In the genomic region with DNA sequence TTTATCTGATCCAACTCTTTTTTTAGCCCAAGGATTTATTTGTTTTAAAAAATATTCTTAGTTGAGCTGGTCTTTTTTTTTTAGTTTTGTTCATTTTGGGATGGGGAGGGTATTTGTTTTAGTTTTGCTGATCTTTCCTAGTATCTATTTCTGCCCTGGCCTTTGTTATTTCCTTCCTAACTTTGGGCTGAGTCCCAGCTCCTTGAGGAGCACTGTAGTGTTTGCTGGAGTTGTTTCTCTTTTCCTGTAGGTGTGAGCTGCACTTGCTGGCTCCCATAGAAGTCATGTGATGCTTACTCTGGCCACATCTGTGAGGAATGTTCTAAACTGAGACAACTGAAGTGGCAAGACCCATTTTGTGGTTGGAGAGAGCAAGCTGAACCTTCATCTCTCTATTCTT, we compare ENCODE assay signal across 16 mouse cellular contexts.
DNase-seq lines count a peak whose midpoint lies in the region; ATAC-seq lines count a peak whose summit lies in the region.
"Had no signal": no experiment of that assay in that cellular context is flagged by ENCODE, and none has a peak within 500 bp of the region (broad histone marks: within the 10 kb centered on the region; RNA-seq: fewer than 3 reads in every experiment).

No protein-coding gene starts in this region.

- DNase-seq in adrenal gland, adult 2 months, result peak; percentile 33
- DNase-seq in adrenal gland, postnatal 10 days, result no peak
- DNase-seq in heart, adult 9 months (ENCODE audit: low spot score in 2 of 2), result peak; percentile 57 to 65
- peak; percentile 2 for DNase-seq in neural tube, embryonic 10.5 days (ENCODE audit: extremely low spot score, low spot score)
- no peak for DNase-seq in urinary bladder, postnatal 4 days (ENCODE audit: low spot score in 2 of 2)
- DNase-seq: cerebellum, adult 11 months; cerebellum, postnatal 25 days; right cerebral cortex, postnatal 25 days had no signal

- H3K27me3 ChIP-seq in heart, embryonic 11.5 days (ENCODE audit: control insufficient read depth, insufficient read depth, low read length), result no peaks in the 10 kb centered on the region
- no peaks in the 10 kb centered on the region for H3K27me3 ChIP-seq in neural tube, embryonic 15.5 days (replicated peaks)
- H3K27me3 ChIP-seq: forebrain, embryonic 12.5 days; limb, embryonic 15.5 days; megakaryocyte, embryonic 14.5 days; neural tube, embryonic 13.5 days had no signal

- H3K4me3 ChIP-seq in heart, embryonic 11.5 days (ENCODE audit: low read depth, low read length), result no peak overlapping the region
- no peak overlapping the region for H3K4me3 ChIP-seq in neural tube, embryonic 15.5 days (replicated peaks)
- H3K4me3 ChIP-seq: forebrain, embryonic 12.5 days; limb, embryonic 15.5 days; megakaryocyte, embryonic 14.5 days; neural tube, embryonic 13.5 days had no signal

- H3K9me3 ChIP-seq in heart, embryonic 11.5 days (replicated peaks; ENCODE audit: control insufficient read depth, low read length), result no peaks in the 10 kb centered on the region
- no peaks in the 10 kb centered on the region for H3K9me3 ChIP-seq in neural tube, embryonic 15.5 days (replicated peaks)
- H3K9me3 ChIP-seq: forebrain, embryonic 12.5 days; limb, embryonic 15.5 days; megakaryocyte, embryonic 14.5 days; neural tube, embryonic 13.5 days had no signal

- no peak overlapping the region for H3K4me2 ChIP-seq in heart, embryonic 11.5 days
- H3K4me2 ChIP-seq in neural tube, embryonic 15.5 days, result no peak overlapping the region
- H3K4me2 ChIP-seq: forebrain, embryonic 12.5 days; limb, embryonic 15.5 days; neural tube, embryonic 13.5 days had no signal

- H3K27ac ChIP-seq in heart, embryonic 11.5 days (ENCODE audit: low read depth, low read length), result no peak overlapping the region
- H3K27ac ChIP-seq in neural tube, embryonic 15.5 days (replicated peaks), result no peak overlapping the region
- H3K27ac ChIP-seq: forebrain, embryonic 12.5 days; limb, embryonic 15.5 days; neural tube, embryonic 13.5 days; stomach, postnatal 0 days had no signal

- no peak overlapping the region for H3K9ac ChIP-seq in heart, embryonic 11.5 days (ENCODE audit: low read depth, low read length)
- no peak overlapping the region for H3K9ac ChIP-seq in neural tube, embryonic 15.5 days (replicated peaks)
- H3K9ac ChIP-seq: forebrain, embryonic 12.5 days; limb, embryonic 15.5 days; neural tube, embryonic 13.5 days had no signal

- no peaks in the 10 kb centered on the region for H3K4me1 ChIP-seq in heart, embryonic 11.5 days (ENCODE audit: control insufficient read depth, insufficient read depth, low read length)
- no peaks in the 10 kb centered on the region for H3K4me1 ChIP-seq in neural tube, embryonic 15.5 days
- H3K4me1 ChIP-seq: forebrain, embryonic 12.5 days; limb, embryonic 15.5 days; megakaryocyte, embryonic 14.5 days; neural tube, embryonic 13.5 days had no signal

- no peaks in the 10 kb centered on the region for H3K36me3 ChIP-seq in heart, embryonic 11.5 days (ENCODE audit: control insufficient read depth, insufficient read depth, low read length)
- H3K36me3 ChIP-seq in neural tube, embryonic 15.5 days, result no peaks in the 10 kb centered on the region
- H3K36me3 ChIP-seq: forebrain, embryonic 12.5 days; limb, embryonic 15.5 days; neural tube, embryonic 13.5 days had no signal

- no peak for ATAC-seq in heart, embryonic 11.5 days (replicated peaks; ENCODE audit: insufficient number of reproducible peaks, low FRiP score, low TSS enrichment)
- ATAC-seq in neural tube, embryonic 15.5 days (ENCODE audit: low FRiP score), result no peak
- no peak for ATAC-seq in megakaryocyte-erythroid progenitor cell, adult 5-6 weeks (replicated peaks; ENCODE audit: low FRiP score, low TSS enrichment, poor library complexity, severe bottlenecking)

Comparison
In these comparisons a context has a peak if more than half of its experiments do, and no peak if none do; other contexts are left out.
1. DNase-seq: peak in adrenal gland, adult 2 months (single experiment), heart, adult 9 months (2 of 2) and neural tube, embryonic 10.5 days (single experiment); none in adrenal gland, postnatal 10 days (single experiment) and urinary bladder, postnatal 4 days (0 of 2).